Mouse (Mus musculus): Measurements from ENCODE around the gene Setx.

GRCm38 (mm10) chr2:29191216-29192215 is 67.5 kb downstream of the Setx start:
- TF ChIP-seq EP300 (IDR thresholded peaks at IDR 0.05; ENCODE audit: low read depth) (no peak), CTCF (IDR thresholded peaks at IDR 0.05; ENCODE audit: low read depth) (no peak)

Measured in heart, postnatal 0 days (tissue).